Comparison of ENCODE assay signal across 30 mouse cellular contexts in genomic region chr13:111987420-111987819, GRCm38 (mm10).
A peak's percentile ranks its signal among the peaks of the same experiment; 100 is the strongest.
DNase-seq lines count a peak whose midpoint lies in the region; ATAC-seq and TF ChIP-seq lines count a peak whose summit lies in the region.
"Had no signal": no experiment of that assay in that cellular context is flagged by ENCODE, and none has a peak within 500 bp of the region (broad histone marks: within the 10 kb centered on the region; RNA-seq: fewer than 3 reads in every experiment).

No protein-coding gene starts in this region.

- H3K4me1 ChIP-seq in liver, embryonic 14.5 days (replicated peaks; ENCODE audit: control insufficient read depth in 2 of 2, insufficient read depth in 2 of 2, low read length in 1 of 2) = peaks cover 19 to 25% of the 10 kb centered on the region in 2 experiments
- peaks cover 15% of the 10 kb centered on the region for H3K4me1 ChIP-seq in kidney, embryonic 14.5 days (ENCODE audit: control insufficient read depth, insufficient read depth, low read length)
- H3K4me1 ChIP-seq: embryonic facial prominence, embryonic 12.5 days had no signal

- H3K36me3 ChIP-seq in liver, embryonic 14.5 days (replicated peaks; ENCODE audit: control insufficient read depth, insufficient read depth, low read depth) = no peaks in the 10 kb centered on the region
- H3K36me3 ChIP-seq in kidney, embryonic 14.5 days (ENCODE audit: control insufficient read depth, insufficient read depth, low read length) = no peaks in the 10 kb centered on the region
- H3K36me3 ChIP-seq: embryonic facial prominence, embryonic 12.5 days; hindbrain, embryonic 10.5 days; hindbrain, embryonic 15.5 days; limb, embryonic 13.5 days; midbrain, embryonic 12.5 days; neural tube, embryonic 12.5 days had no signal

- peak overlapping the region; percentile 6; the same call in 1 of the 2 replicates for H3K4me2 ChIP-seq in liver, embryonic 14.5 days (ENCODE audit: low read depth)
- H3K4me2 ChIP-seq in kidney, embryonic 14.5 days (replicated peaks; ENCODE audit: low read depth, low read length) = no peak overlapping the region
- H3K4me2 ChIP-seq: embryonic facial prominence, embryonic 12.5 days; forebrain, embryonic 13.5 days; heart, embryonic 11.5 days; hindbrain, embryonic 15.5 days; limb, embryonic 13.5 days; lung, embryonic 14.5 days; midbrain, embryonic 12.5 days; neural tube, embryonic 12.5 days had no signal

- peak; percentile 73 for TF ChIP-seq EP300 in liver, embryonic 14.5 days (IDR thresholded peaks at IDR 0.05; ENCODE audit: low read depth)

- ATAC-seq in liver, embryonic 14.5 days (ENCODE audit: insufficient read depth) = peak; percentile 83
- peak; percentile 37; the same call in 1 of the 2 replicates for ATAC-seq in megakaryocyte-erythroid progenitor cell, adult 5-6 weeks (replicated peaks; ENCODE audit: low FRiP score, low TSS enrichment, poor library complexity, severe bottlenecking)
- ATAC-seq in kidney, embryonic 14.5 days (ENCODE audit: low FRiP score, low TSS enrichment) = no peak
- ATAC-seq: activated CD4-positive, CD25-positive, alpha-beta regulatory T cell, adult 4 months; forebrain, embryonic 13.5 days; inflammation-experienced regulatory T-cells, adult 6 months had no signal

- peak; percentile 8 for DNase-seq in c-Kit-negative CD71-positive TER-119-positive erythroid progenitor cells, embryonic 14.5 days (ENCODE audit: low read depth, low spot score)
- peak; percentile 50 for DNase-seq in c-Kit-positive CD71-positive TER-119-positive erythroid progenitor cells, embryonic 14.5 days (ENCODE audit: low spot score)
- peak; percentile 41 to 60 (median 45) for DNase-seq in liver, embryonic 14.5 days (ENCODE audit: low read depth in 3 of 3, low spot score in 3 of 3)
- no peak for DNase-seq in kidney, adult 11 months
- DNase-seq: adrenal gland, adult 2 months; B cell, adult 2 months; cerebellum, adult 11-12 months; cerebellum, adult 9-11 months; embryo, embryonic 11 days; gastrocnemius, postnatal 14 days; kidney, adult 18-20 months; kidney, postnatal 36 days; lung, postnatal 14 days; right cerebral cortex, adult 18-20 months; right cerebral cortex, postnatal 4 days had no signal

- WGBS in liver, embryonic 14.5 days (ENCODE audit: insufficient replicate concordance) = 49% methylated on average over 3 of the region's 3 CpGs
- 95% methylated on average over 3 of the region's 3 CpGs for WGBS in kidney, embryonic 14.5 days

- H3K27me3 ChIP-seq in liver, embryonic 14.5 days (ENCODE audit: control insufficient read depth, insufficient read depth, low read length) = no peaks in the 10 kb centered on the region; the same call in none of the 2 replicates
- H3K27me3 ChIP-seq in kidney, embryonic 14.5 days (ENCODE audit: control insufficient read depth, insufficient read depth, low read length) = no peaks in the 10 kb centered on the region
- H3K27me3 ChIP-seq: embryonic facial prominence, embryonic 12.5 days; forebrain, embryonic 13.5 days; hindbrain, embryonic 15.5 days; midbrain, embryonic 12.5 days; neural tube, embryonic 12.5 days had no signal

- H3K4me3 ChIP-seq in liver, embryonic 14.5 days (ENCODE audit: insufficient read depth in 1 of 2, low read depth in 2 of 2, low read length in 2 of 2) = no peak overlapping the region
- no peak overlapping the region for H3K4me3 ChIP-seq in kidney, embryonic 14.5 days (ENCODE audit: low read length)
- H3K4me3 ChIP-seq: embryonic facial prominence, embryonic 12.5 days; forebrain, embryonic 13.5 days; hindbrain, embryonic 10.5 days; hindbrain, embryonic 15.5 days; layer of hippocampus, adult 2 months; limb, embryonic 13.5 days; midbrain, embryonic 12.5 days; myocyte; neural tube, embryonic 12.5 days had no signal

- TF ChIP-seq CTCF in liver, embryonic 14.5 days (IDR thresholded peaks at IDR 0.05; ENCODE audit: low read depth) = no peak

- H3K9ac ChIP-seq in liver, embryonic 14.5 days (replicated peaks) = no peak overlapping the region
- no peak overlapping the region for H3K9ac ChIP-seq in kidney, embryonic 14.5 days (ENCODE audit: low read depth, low read length)
- H3K9ac ChIP-seq: embryonic facial prominence, embryonic 12.5 days; forebrain, embryonic 13.5 days; hindbrain, embryonic 15.5 days; limb, embryonic 13.5 days; lung, embryonic 14.5 days; midbrain, embryonic 12.5 days; neural tube, embryonic 12.5 days had no signal

- H3K27ac ChIP-seq in liver, embryonic 14.5 days = peak overlapping the region; percentile 19; the same call in 1 of the 2 replicates
- H3K27ac ChIP-seq in kidney, embryonic 14.5 days (ENCODE audit: low read depth, low read length) = no peak overlapping the region
- H3K27ac ChIP-seq: embryonic facial prominence, embryonic 12.5 days; forebrain, embryonic 13.5 days; hindbrain, embryonic 10.5 days; hindbrain, embryonic 15.5 days; layer of hippocampus, adult 2 months; limb, embryonic 13.5 days; midbrain, embryonic 12.5 days; neural tube, embryonic 12.5 days had no signal

- H3K9me3 ChIP-seq in liver, embryonic 14.5 days (ENCODE audit: control insufficient read depth, low read length) = no peaks in the 10 kb centered on the region
- no peaks in the 10 kb centered on the region for H3K9me3 ChIP-seq in kidney, embryonic 14.5 days (ENCODE audit: control insufficient read depth, low read length)
- H3K9me3 ChIP-seq: embryonic facial prominence, embryonic 12.5 days; forebrain, embryonic 13.5 days; hindbrain, embryonic 10.5 days; hindbrain, embryonic 15.5 days; limb, embryonic 13.5 days; midbrain, embryonic 12.5 days; neural tube, embryonic 12.5 days had no signal
